Mouse (Mus musculus) gastrocnemius, postnatal 14 days (tissue): ENCODE measurements at regions not wholly inside any gene's neighbourhood (a gene's known extent, or its start where the extent isn't known, plus 50 kb on each side); places are given as distances from the start of the nearest gene placed in this dataset.

Source experiments
- DNase-seq: peaks from one replicate; pipeline ENCODE4 v3.0.0; 2021; ENCODE audit warnings: mixed read lengths
- intact Hi-C: fragments of 180-260 bp; cut with DNase I; formaldehyde crosslinking; loops from one replicate; pipeline ENCODE4 v1.15.1; 2025; ENCODE audit warnings: low total_unique reads

GRCm38 (mm10) chrX:96876239-96876638, 163.0 kb downstream of the Gpr165 start:
- intact Hi-C loops = loop anchor here (10.0 kb wide), 1 partner anchor 59 kb away; no protein-coding TSS in a partner anchor
- DNase-seq = no peak

- intact Hi-C loops = loop anchor here (10.0 kb wide), 1 partner anchor 56 kb away; no protein-coding TSS in a partner anchor
- no peak for DNase-seq
These were observed 165.5 kb downstream of the Gpr165 start for GRCm38 (mm10) chrX:96878721-96879120.

GRCm38 (mm10) chrX:96879154-96879553, 165.9 kb downstream of the Gpr165 start:
- intact Hi-C loops = loop anchor here (10.0 kb wide), 1 partner anchor 56 kb away; no protein-coding TSS in a partner anchor
- DNase-seq = no peak

- DNase-seq = no peak
- intact Hi-C loops = no loop called here
These were observed 171.8 kb upstream of the Pgr15l start for GRCm38 (mm10) chrX:96900636-96901035.
